ENCODE assay signal across 26 mouse cellular contexts in the genomic region with DNA sequence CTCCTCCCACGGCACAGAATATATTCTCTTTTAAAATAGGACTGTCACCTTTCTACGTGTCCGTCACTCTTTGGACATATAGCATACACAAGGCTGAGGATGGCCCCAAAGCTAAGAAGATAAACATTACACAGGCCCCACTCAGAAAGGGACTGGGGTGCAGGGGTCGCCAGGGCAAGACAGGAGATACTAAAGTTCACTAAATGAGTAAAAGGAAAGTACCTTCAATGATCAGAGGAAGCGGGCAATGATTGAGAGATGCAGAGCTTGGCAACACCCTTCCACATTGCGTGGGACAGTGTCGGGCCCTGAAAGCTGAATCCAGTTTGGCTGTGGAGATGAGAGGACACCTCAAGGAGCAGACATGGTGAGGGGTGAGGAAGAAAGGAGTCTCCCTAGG. TPM values are rescaled to one million over a fixed set of nuclear protein-coding genes. Genes with fewer than 3 reads are reported as not detected.
"Had no signal": no experiment of that assay in that cellular context is flagged by ENCODE, and none has a peak within 500 bp of the region (broad histone marks: within the 10 kb centered on the region; RNA-seq: fewer than 3 reads in every experiment).

No protein-coding gene starts in this region.

- ATAC-seq: hindbrain, embryonic 16.5 days; intestine, embryonic 15.5 days; intestine, postnatal 0 days; liver, postnatal 0 days had no signal

- H3K27ac ChIP-seq: heart, embryonic 10.5 days; hindbrain, embryonic 10.5 days; hindbrain, embryonic 12.5 days; hindbrain, embryonic 14.5 days; intestine, embryonic 15.5 days; layer of hippocampus, adult 2 months; left cerebral cortex, adult 2 months; limb, embryonic 13.5 days; limb, embryonic 15.5 days; liver, embryonic 13.5 days; liver, embryonic 15.5 days had no signal

- DNase-seq: gastrocnemius, postnatal 14 days; heart, adult 18-20 months; heart, postnatal 10 days; heart, postnatal 4 days; kidney, adult 18-20 months; kidney, adult 8-10 months; kidney, postnatal 10 days; kidney, postnatal 25 days; kidney, postnatal 4 days; layer of hippocampus, postnatal 36 days; liver, embryonic 13.5 days; liver, postnatal 0 days had no signal

- H3K4me3 ChIP-seq: heart, embryonic 10.5 days; heart, embryonic 12.5 days; hindbrain, embryonic 10.5 days; hindbrain, embryonic 12.5 days; intestine, embryonic 15.5 days; layer of hippocampus, adult 2 months; left cerebral cortex, adult 2 months; limb, embryonic 13.5 days; limb, embryonic 15.5 days; liver, embryonic 13.5 days; liver, embryonic 15.5 days had no signal

RNA-seq across cellular contexts. Expression of a gene that starts 55.4 kb away (rescaled TPM):
- total RNA-seq: granulocyte monocyte progenitor cell, adult 5-6 weeks had no signal
- polyA plus RNA-seq: heart, embryonic 10.5 days; hindbrain, embryonic 10.5 days had no signal
